Mouse (Mus musculus) liver, postnatal 0 days (tissue): ENCODE measurements at regions not wholly inside any gene's neighbourhood (a gene's known extent, or its start where the extent isn't known, plus 50 kb on each side); places are given as distances from the start of the nearest gene placed in this dataset.

ENCODE experiments used
- CTCF ChIP-seq: sonication (generic); IDR thresholded peaks from 2 replicates; pipeline ENCODE4 v1.5.1; 2016; ENCODE audit warnings: antibody characterized with exemption, low read depth
- EP300 ChIP-seq: IDR thresholded peaks from 2 replicates; pipeline ENCODE4 v1.6.1; 2016; ENCODE audit warnings: antibody characterized with exemption, low read depth, mild to moderate bottlenecking

GRCm38 (mm10) chr3:66747073-66747710 is 234.0 kb upstream of the Rsrc1 start:
- TF ChIP-seq CTCF: no peak
- TF ChIP-seq EP300: no peak
